Mouse (Mus musculus): Measurements from ENCODE around the gene Mpeg1. TPM values are rescaled to one million over a fixed set of nuclear protein-coding genes. Genes with fewer than 3 reads are reported as not detected.

Mpeg1 gene
- 0.39 and 0.47 TPM in 2 replicates for polyA plus RNA-seq (2015; fragmentation: Nextera tagmentation; extraction: Ambion mirVana)

GRCm38 (mm10) chr19:12460282-12461249, at the start of gene Mpeg1:
TSS of gene Mpeg1 (plus strand) at chr19:12460779.
- H3K4me2 ChIP-seq (ENCODE audit: low read length): no peak within 1 kb of the TSS
- H3K4me3 ChIP-seq (replicated peaks; ENCODE audit: low read length): no peak within 1 kb of the TSS
- H3K27me3 ChIP-seq (replicated peaks; ENCODE audit: control insufficient read depth, insufficient read depth, low read length): no peaks in the 10 kb centered on the region
- no peaks in the 10 kb centered on the region for H3K36me3 ChIP-seq (ENCODE audit: control insufficient read depth, insufficient read depth)
- no peak within 1 kb of the TSS for H3K27ac ChIP-seq (ENCODE audit: low read length)
- WGBS: 78% methylated on average over 11 of the region's 11 CpGs
- no peak for ATAC-seq
- H3K4me1 ChIP-seq (replicated peaks; ENCODE audit: control insufficient read depth, insufficient read depth, low read length): no peaks in the 10 kb centered on the region
- H3K9me3 ChIP-seq (ENCODE audit: control insufficient read depth, low read length): no peaks in the 10 kb centered on the region
- H3K9ac ChIP-seq (replicated peaks; ENCODE audit: low read depth, low read length): no peak within 1 kb of the TSS

DNA sequence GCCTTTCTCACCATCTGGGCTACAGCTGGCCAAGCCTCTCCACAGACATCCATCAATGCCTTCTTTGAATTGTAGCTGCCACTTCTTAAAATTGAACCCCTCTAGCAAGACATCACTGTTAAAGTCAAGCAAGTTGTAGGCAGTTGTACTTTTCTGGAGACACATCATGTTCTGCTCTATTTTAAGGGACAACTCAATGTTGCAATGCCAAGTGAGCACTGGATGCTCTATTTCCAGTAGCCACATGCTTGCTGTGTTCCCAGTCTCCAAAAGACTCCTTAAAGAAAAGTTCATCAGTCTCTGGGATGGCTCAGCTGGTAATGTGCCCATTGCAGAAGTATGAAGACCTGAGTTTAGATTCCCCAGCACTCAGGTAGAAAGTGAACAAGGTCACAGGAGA, 46.8 kb upstream of the Mpeg1 start:
- Histone ChIP-seq H3K4me2 (ENCODE audit: low read length) (no peak overlapping the region), H3K4me1 (replicated peaks; ENCODE audit: control insufficient read depth, insufficient read depth, low read length) (no peaks in the 10 kb centered on the region), H3K4me3 (replicated peaks; ENCODE audit: low read length) (no peak overlapping the region), H3K9me3 (ENCODE audit: control insufficient read depth, low read length) (no peaks in the 10 kb centered on the region), H3K27ac (ENCODE audit: low read length) (no peak overlapping the region), H3K9ac (replicated peaks; ENCODE audit: low read depth, low read length) (no peak overlapping the region), H3K27me3 (replicated peaks; ENCODE audit: control insufficient read depth, insufficient read depth, low read length) (no peaks in the 10 kb centered on the region), H3K36me3 (ENCODE audit: control insufficient read depth, insufficient read depth) (no peaks in the 10 kb centered on the region)
- no peak for ATAC-seq

DNA sequence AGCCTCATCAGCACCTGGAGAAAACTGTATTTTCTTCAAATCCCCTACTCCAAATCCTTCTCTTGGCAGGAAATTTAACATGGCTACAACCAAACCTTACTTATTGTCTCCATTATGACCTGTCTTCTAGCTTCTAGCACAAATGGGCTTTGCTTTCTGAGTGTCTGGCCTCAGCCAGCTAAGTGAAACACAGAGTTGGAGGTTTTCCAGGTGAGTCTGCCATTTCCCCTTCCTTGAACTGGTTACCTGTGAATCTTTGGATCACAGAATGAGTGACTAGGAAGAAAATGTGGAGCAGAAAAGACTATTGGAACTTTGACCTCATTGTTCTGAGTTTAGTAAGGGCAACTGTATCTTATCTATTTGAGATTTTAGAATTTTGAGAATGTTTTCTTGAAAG, 43.2 kb upstream of the Mpeg1 start, which contains the start of gene Olfr1441:
TSS of gene Olfr1441 (plus strand) at position 73 of the 400 bp plus-strand sequence.
- no peak within 1 kb of the TSS for H3K4me2 ChIP-seq (ENCODE audit: low read length)
- H3K9ac ChIP-seq (replicated peaks; ENCODE audit: low read depth, low read length): no peak within 1 kb of the TSS
- no peak within 1 kb of the TSS for H3K4me3 ChIP-seq (replicated peaks; ENCODE audit: low read length)
- no peaks in the 10 kb centered on the region for H3K27me3 ChIP-seq (replicated peaks; ENCODE audit: control insufficient read depth, insufficient read depth, low read length)
- no peak for ATAC-seq
- no peaks in the 10 kb centered on the region for H3K9me3 ChIP-seq (ENCODE audit: control insufficient read depth, low read length)
- H3K4me1 ChIP-seq (replicated peaks; ENCODE audit: control insufficient read depth, insufficient read depth, low read length): no peaks in the 10 kb centered on the region
- no peaks in the 10 kb centered on the region for H3K36me3 ChIP-seq (ENCODE audit: control insufficient read depth, insufficient read depth)
- H3K27ac ChIP-seq (ENCODE audit: low read length): no peak within 1 kb of the TSS

DNA sequence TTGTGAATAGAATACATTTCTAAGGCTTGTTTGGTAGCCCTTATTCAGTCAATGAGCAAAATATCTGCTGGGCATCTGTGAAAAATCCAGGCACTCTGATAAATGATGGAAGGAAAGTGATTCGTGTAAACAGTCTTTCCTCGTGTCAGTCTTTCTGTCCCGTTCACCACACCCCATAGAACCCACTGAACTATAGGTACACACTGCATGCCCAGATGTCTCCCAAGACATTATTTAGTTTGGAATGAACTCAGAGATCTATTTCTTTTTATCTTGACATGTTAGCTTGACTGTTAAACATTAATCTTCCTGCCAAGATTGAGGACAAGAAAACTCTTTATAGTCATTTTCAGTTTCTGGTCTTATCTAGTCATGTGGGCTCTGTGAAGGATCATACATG, 42.3 kb upstream of the Mpeg1 start:
- Histone ChIP-seq H3K9ac (replicated peaks; ENCODE audit: low read depth, low read length) (no peak overlapping the region), H3K27ac (ENCODE audit: low read length) (no peak overlapping the region), H3K4me3 (replicated peaks; ENCODE audit: low read length) (no peak overlapping the region), H3K4me1 (replicated peaks; ENCODE audit: control insufficient read depth, insufficient read depth, low read length) (no peaks in the 10 kb centered on the region), H3K4me2 (ENCODE audit: low read length) (no peak overlapping the region), H3K9me3 (ENCODE audit: control insufficient read depth, low read length) (no peaks in the 10 kb centered on the region), H3K36me3 (ENCODE audit: control insufficient read depth, insufficient read depth) (no peaks in the 10 kb centered on the region), H3K27me3 (replicated peaks; ENCODE audit: control insufficient read depth, insufficient read depth, low read length) (no peaks in the 10 kb centered on the region)
- no peak for ATAC-seq
- WGBS: 92% methylated on average over 3 of the region's 3 CpGs

GRCm38 (mm10) chr19:12420555-12420954, 40.0 kb upstream of the Mpeg1 start:
- 73% methylated on average over 6 of the region's 6 CpGs for WGBS
- no peak overlapping the region for H3K9ac ChIP-seq (replicated peaks; ENCODE audit: low read depth, low read length)
- H3K4me3 ChIP-seq (replicated peaks; ENCODE audit: low read length): no peak overlapping the region
- H3K4me1 ChIP-seq (replicated peaks; ENCODE audit: control insufficient read depth, insufficient read depth, low read length): no peaks in the 10 kb centered on the region
- no peaks in the 10 kb centered on the region for H3K9me3 ChIP-seq (ENCODE audit: control insufficient read depth, low read length)
- no peak overlapping the region for H3K4me2 ChIP-seq (ENCODE audit: low read length)
- H3K27me3 ChIP-seq (replicated peaks; ENCODE audit: control insufficient read depth, insufficient read depth, low read length): no peaks in the 10 kb centered on the region
- ATAC-seq: no peak
- H3K36me3 ChIP-seq (ENCODE audit: control insufficient read depth, insufficient read depth): no peaks in the 10 kb centered on the region
- no peak overlapping the region for H3K27ac ChIP-seq (ENCODE audit: low read length)

DNA sequence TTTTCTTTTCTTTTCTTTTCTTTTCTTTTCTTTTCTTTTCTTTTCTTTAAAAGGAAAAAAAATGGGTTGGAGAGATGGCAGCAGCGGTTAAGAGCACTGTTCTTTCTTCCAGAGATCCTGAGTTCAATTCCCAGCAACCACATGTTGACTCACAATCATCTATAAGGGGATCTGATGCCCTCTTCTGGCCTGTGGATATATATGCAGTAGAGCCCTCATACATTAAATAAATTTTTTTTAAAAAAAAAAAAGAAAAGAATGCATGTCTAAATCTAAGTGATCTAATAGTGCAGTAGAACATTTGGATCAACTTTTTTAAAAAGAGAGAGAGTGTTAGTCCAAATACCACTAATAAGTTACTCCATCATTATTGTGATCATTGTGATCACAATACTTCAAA, 38.9 kb upstream of the Mpeg1 start:
- Histone ChIP-seq H3K9me3 (ENCODE audit: control insufficient read depth, low read length) (no peaks in the 10 kb centered on the region), H3K4me2 (ENCODE audit: low read length) (no peak overlapping the region), H3K9ac (replicated peaks; ENCODE audit: low read depth, low read length) (no peak overlapping the region), H3K4me1 (replicated peaks; ENCODE audit: control insufficient read depth, insufficient read depth, low read length) (no peaks in the 10 kb centered on the region), H3K27ac (ENCODE audit: low read length) (no peak overlapping the region), H3K27me3 (replicated peaks; ENCODE audit: control insufficient read depth, insufficient read depth, low read length) (no peaks in the 10 kb centered on the region), H3K4me3 (replicated peaks; ENCODE audit: low read length) (no peak overlapping the region), H3K36me3 (ENCODE audit: control insufficient read depth, insufficient read depth) (no peaks in the 10 kb centered on the region)
- no peak for ATAC-seq
- 82% methylated on average over 1 of the region's 1 CpGs for WGBS

GRCm38 (mm10) chr19:12427101-12427500, 33.5 kb upstream of the Mpeg1 start:
- Histone ChIP-seq H3K4me1 (replicated peaks; ENCODE audit: control insufficient read depth, insufficient read depth, low read length) (no peaks in the 10 kb centered on the region), H3K27me3 (replicated peaks; ENCODE audit: control insufficient read depth, insufficient read depth, low read length) (no peaks in the 10 kb centered on the region), H3K4me2 (ENCODE audit: low read length) (no peak overlapping the region), H3K4me3 (replicated peaks; ENCODE audit: low read length) (no peak overlapping the region), H3K36me3 (ENCODE audit: control insufficient read depth, insufficient read depth) (no peaks in the 10 kb centered on the region), H3K27ac (ENCODE audit: low read length) (no peak overlapping the region), H3K9ac (replicated peaks; ENCODE audit: low read depth, low read length) (no peak overlapping the region), H3K9me3 (ENCODE audit: control insufficient read depth, low read length) (no peaks in the 10 kb centered on the region)
- no peak for ATAC-seq
- WGBS: 93% methylated on average over 5 of the region's 5 CpGs

GRCm38 (mm10) chr19:12427605-12428004, 33.0 kb upstream of the Mpeg1 start, which contains the start of gene Pfpl:
TSS of gene Pfpl (plus strand) at chr19:12427905.
- Histone ChIP-seq H3K4me2 (ENCODE audit: low read length) (no peak within 1 kb of the TSS), H3K9me3 (ENCODE audit: control insufficient read depth, low read length) (no peaks in the 10 kb centered on the region), H3K27me3 (replicated peaks; ENCODE audit: control insufficient read depth, insufficient read depth, low read length) (no peaks in the 10 kb centered on the region), H3K4me1 (replicated peaks; ENCODE audit: control insufficient read depth, insufficient read depth, low read length) (no peaks in the 10 kb centered on the region), H3K9ac (replicated peaks; ENCODE audit: low read depth, low read length) (no peak within 1 kb of the TSS), H3K36me3 (ENCODE audit: control insufficient read depth, insufficient read depth) (no peaks in the 10 kb centered on the region), H3K4me3 (replicated peaks; ENCODE audit: low read length) (no peak within 1 kb of the TSS), H3K27ac (ENCODE audit: low read length) (no peak within 1 kb of the TSS)
- 96% methylated on average over 6 of the region's 6 CpGs for WGBS
- no peak for ATAC-seq

GRCm38 (mm10) chr19:12433033-12433432, 27.5 kb upstream of the Mpeg1 start:
- Histone ChIP-seq H3K36me3 (ENCODE audit: control insufficient read depth, insufficient read depth) (no peaks in the 10 kb centered on the region), H3K4me1 (replicated peaks; ENCODE audit: control insufficient read depth, insufficient read depth, low read length) (no peaks in the 10 kb centered on the region), H3K4me2 (ENCODE audit: low read length) (no peak overlapping the region), H3K27ac (ENCODE audit: low read length) (no peak overlapping the region), H3K9ac (replicated peaks; ENCODE audit: low read depth, low read length) (no peak overlapping the region), H3K9me3 (ENCODE audit: control insufficient read depth, low read length) (no peaks in the 10 kb centered on the region), H3K27me3 (replicated peaks; ENCODE audit: control insufficient read depth, insufficient read depth, low read length) (no peaks in the 10 kb centered on the region), H3K4me3 (replicated peaks; ENCODE audit: low read length) (no peak overlapping the region)
- ATAC-seq: peak; percentile 69
- whole genome bisulfite sequencing: 2% methylated on average over 2 of the region's 2 CpGs

Data from forebrain, embryonic 16.5 days (tissue).